Mouse (Mus musculus): ENCODE results near the gene Nelfa. TPM values are rescaled to one million over a fixed set of nuclear protein-coding genes. Genes with fewer than 3 reads are reported as not detected.
"Not testable (repeated sequence)": the region's sequence is repeated elsewhere in the genome, so short reads cannot be mapped to it uniquely, and the experiment has no call there.

Nelfa gene
- polyA plus RNA-seq (2015; fragmentation: Nextera tagmentation; extraction: Ambion mirVana) = 33.3 and 33.5 TPM in 2 replicates

DNA sequence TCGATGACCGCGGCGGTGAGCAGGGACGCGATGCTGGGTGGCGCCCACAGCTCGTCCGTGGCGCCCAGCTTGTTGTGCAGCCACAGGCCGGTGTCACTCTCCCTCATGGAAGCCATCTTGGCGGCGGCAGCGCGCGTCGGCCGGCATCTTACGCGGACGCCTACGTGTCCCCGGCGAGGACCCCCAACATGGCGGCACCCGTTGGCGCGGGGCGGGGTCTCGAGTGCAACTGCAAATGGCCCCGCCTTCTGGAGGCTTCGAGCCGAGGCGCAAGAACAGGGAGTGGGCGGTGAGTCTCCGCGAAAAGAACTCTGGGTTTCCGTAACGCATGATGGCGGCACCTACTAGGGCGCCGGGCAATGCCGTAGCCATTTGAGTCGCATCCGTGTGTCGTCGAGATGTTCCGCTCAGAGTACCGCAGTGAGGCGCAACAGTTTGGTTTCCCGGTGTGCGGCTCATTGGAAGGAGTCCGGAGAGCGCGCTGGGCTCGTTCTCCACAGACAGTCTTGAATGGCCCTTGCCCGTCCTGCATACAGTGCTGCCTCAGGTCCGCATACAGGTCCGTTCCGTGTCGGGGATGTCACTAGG lies at the start of gene Nelfa:
Nelfa (minus strand) TSS at position 294 of the 588 bp plus-strand sequence.
- Histone ChIP-seq H3K36me3 (peaks cover 53% of the 10 kb centered on the region), H3K4me1 (peaks cover 31% of the 10 kb centered on the region), H3K9me3 (peaks cover 4% of the 10 kb centered on the region), H3K9ac (peak within 1 kb of the TSS; percentile 96), H3K27ac (replicated peaks) (peak within 1 kb of the TSS; percentile 95), H3K27me3 (replicated peaks) (no peaks in the 10 kb centered on the region), H3K4me2 (peak within 1 kb of the TSS; percentile 79), H3K4me3 (peak within 1 kb of the TSS; percentile 97)
- under 1% methylated on average over 61 of the region's 61 CpGs for WGBS
- ATAC-seq (ENCODE audit: extremely low read depth, insufficient number of reproducible peaks, low FRiP score, low TSS enrichment) = peak; percentile 96

- H3K9ac ChIP-seq = peak within 1 kb of the TSS; percentile 89
- H3K27me3 ChIP-seq (replicated peaks) = peaks cover 14% of the 10 kb centered on the region
- no peaks in the 10 kb centered on the region for H3K9me3 ChIP-seq
- peak; percentile 57 for ATAC-seq (ENCODE audit: extremely low read depth, insufficient number of reproducible peaks, low FRiP score, low TSS enrichment)
- H3K36me3 ChIP-seq = 0 out of 2 replicates have a peak, but pooled peaks cover 6% of the 10 kb centered on the region
- peaks cover 10% of the 10 kb centered on the region for H3K4me1 ChIP-seq
- peak within 1 kb of the TSS; percentile 97 for H3K4me2 ChIP-seq
- under 1% methylated on average over 84 of the region's 88 CpGs for WGBS
- peak within 1 kb of the TSS; percentile 48 for H3K27ac ChIP-seq (replicated peaks)
- H3K4me3 ChIP-seq = peak within 1 kb of the TSS; percentile 89
Measured at GRCm38 (mm10) chr5:33983309-33984121, 47.3 kb upstream of the Nelfa start, which contains the start of gene Gm1673. Gene Gm1673, plus strand, starts transcription at chr5:33983433.

GRCm38 (mm10) chr5:33982731-33983259 lies 46.6 kb upstream of the Nelfa start:
- WGBS = 3% methylated on average over 26 of the region's 26 CpGs
- Histone ChIP-seq H3K4me3 (peak overlapping the region; percentile 89), H3K4me1 (peaks cover 10% of the 10 kb centered on the region), H3K4me2 (peak overlapping the region; percentile 97), H3K9ac (peak overlapping the region; percentile 89), H3K9me3 (no peaks in the 10 kb centered on the region), H3K27ac (replicated peaks) (peak overlapping the region; percentile 48), H3K27me3 (replicated peaks) (peaks cover 14% of the 10 kb centered on the region), H3K36me3 (0 out of 2 replicates have a peak, but pooled peaks cover 6% of the 10 kb centered on the region)
- ATAC-seq (ENCODE audit: extremely low read depth, insufficient number of reproducible peaks, low FRiP score, low TSS enrichment) = no peak

GRCm38 (mm10) chr5:33976267-33976666 lies 40.1 kb upstream of the Nelfa start:
- no peak overlapping the region for H3K27ac ChIP-seq (replicated peaks)
- 28% methylated on average over 3 of the region's 3 CpGs for WGBS
- no peaks in the 10 kb centered on the region for H3K27me3 ChIP-seq (replicated peaks)
- no peak overlapping the region for H3K4me3 ChIP-seq
- H3K36me3 ChIP-seq = 0 out of 2 replicates have a peak, but pooled peaks cover 4% of the 10 kb centered on the region
- H3K4me2 ChIP-seq = no peak overlapping the region
- H3K9me3 ChIP-seq = no peaks in the 10 kb centered on the region
- no peak overlapping the region for H3K9ac ChIP-seq
- no peak for ATAC-seq (ENCODE audit: extremely low read depth, insufficient number of reproducible peaks, low FRiP score, low TSS enrichment)
- no peaks in the 10 kb centered on the region for H3K4me1 ChIP-seq

GRCm38 (mm10) chr5:33974736-33975135 lies 38.5 kb upstream of the Nelfa start:
- WGBS = 62% methylated on average over 2 of the region's 2 CpGs
- ATAC-seq (ENCODE audit: extremely low read depth, insufficient number of reproducible peaks, low FRiP score, low TSS enrichment) = no peak
- Histone ChIP-seq H3K9me3 (no peaks in the 10 kb centered on the region), H3K4me1 (no peaks in the 10 kb centered on the region), H3K4me3 (no peak overlapping the region), H3K27ac (replicated peaks) (no peak overlapping the region), H3K27me3 (replicated peaks) (no peaks in the 10 kb centered on the region), H3K36me3 (0 out of 2 replicates have a peak, but pooled peaks cover 2% of the 10 kb centered on the region), H3K9ac (no peak overlapping the region), H3K4me2 (no peak overlapping the region)

DNA sequence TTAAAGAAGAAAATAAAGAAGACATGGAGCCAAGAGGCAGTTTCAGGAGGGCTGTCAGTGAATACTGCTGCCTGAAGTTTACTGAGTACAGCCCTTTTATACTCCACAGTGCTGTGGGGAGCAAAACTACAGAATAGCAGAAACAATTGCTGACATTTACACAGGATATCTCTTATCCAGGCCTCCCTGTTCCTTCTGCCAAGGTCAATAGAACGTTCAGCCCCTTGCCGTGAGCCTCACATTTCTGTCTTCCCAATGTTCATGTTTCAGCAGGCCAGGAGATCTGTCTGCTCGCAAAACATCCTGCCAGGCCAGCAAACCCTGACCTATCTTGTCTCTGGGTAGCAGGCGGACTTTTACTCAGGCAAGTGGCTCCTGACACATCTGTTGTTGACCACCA lies 23.2 kb upstream of the Nelfa start:
- Histone ChIP-seq H3K27ac (replicated peaks) (peak overlapping the region; percentile 67), H3K27me3 (replicated peaks) (no peaks in the 10 kb centered on the region), H3K9ac (no peak overlapping the region), H3K9me3 (peaks cover 16% of the 10 kb centered on the region), H3K4me2 (no peak overlapping the region), H3K4me1 (no peaks in the 10 kb centered on the region), H3K4me3 (no peak overlapping the region), H3K36me3 (no peaks in the 10 kb centered on the region)
- peak; percentile 31; the same call in 1 of the 2 replicates for ATAC-seq (ENCODE audit: extremely low read depth, insufficient number of reproducible peaks, low FRiP score, low TSS enrichment)
- 51% methylated on average over 4 of the region's 4 CpGs for WGBS

DNA sequence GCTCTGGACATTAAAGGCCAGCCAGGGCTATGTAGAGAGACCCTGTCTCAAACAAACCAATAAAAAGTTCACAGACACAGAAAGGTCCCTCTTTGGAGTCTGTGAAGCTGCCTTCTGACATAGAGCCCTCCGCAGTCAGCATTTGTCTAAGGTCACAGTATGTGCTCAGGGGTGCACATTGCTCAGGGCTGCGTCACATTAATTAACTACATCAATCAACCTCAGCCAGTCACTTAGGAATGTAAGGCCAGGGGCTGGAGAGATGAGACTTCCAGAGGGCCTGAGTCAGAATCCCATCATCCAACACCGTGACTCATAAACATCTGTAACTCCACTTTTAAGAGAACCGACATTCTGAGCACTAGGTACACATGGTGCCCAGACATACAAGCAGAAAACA lies 19.7 kb upstream of the Nelfa start:
- H3K27me3 ChIP-seq (replicated peaks) = no peaks in the 10 kb centered on the region
- no peaks in the 10 kb centered on the region for H3K4me1 ChIP-seq
- no peaks in the 10 kb centered on the region for H3K36me3 ChIP-seq
- H3K9me3 ChIP-seq = peaks cover 29% of the 10 kb centered on the region
- 73% methylated on average over 4 of the region's 4 CpGs for WGBS
- H3K4me3 ChIP-seq = no peak overlapping the region
- ATAC-seq (ENCODE audit: extremely low read depth, insufficient number of reproducible peaks, low FRiP score, low TSS enrichment) = no peak
- no peak overlapping the region for H3K4me2 ChIP-seq
- no peak overlapping the region for H3K9ac ChIP-seq
- H3K27ac ChIP-seq (replicated peaks) = no peak overlapping the region

DNA sequence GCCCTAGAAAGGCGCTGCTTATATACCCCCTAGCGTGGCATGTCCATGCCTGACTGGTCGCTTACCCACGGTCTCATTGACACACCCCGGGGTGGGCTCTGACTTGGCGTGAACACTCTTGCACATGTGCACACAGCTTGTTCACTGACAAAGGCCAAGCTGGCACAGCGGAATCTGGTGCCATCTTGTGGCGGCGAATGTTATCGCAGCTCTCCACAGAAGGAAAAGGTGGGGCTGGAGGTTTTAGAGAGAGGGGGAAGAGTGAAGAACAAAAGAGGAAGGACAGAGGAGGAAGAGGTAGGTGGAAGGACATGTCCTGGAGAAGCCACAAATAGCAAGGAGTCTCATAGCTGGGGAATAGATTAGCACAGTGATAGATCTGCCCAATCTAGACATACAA lies 18.1 kb upstream of the Nelfa start:
- Histone ChIP-seq H3K9ac (no peak overlapping the region), H3K27ac (replicated peaks) (no peak overlapping the region), H3K27me3 (replicated peaks) (no peaks in the 10 kb centered on the region), H3K4me1 (no peaks in the 10 kb centered on the region), H3K4me3 (peak overlapping the region; percentile 4; the same call in 1 of the 2 replicates), H3K4me2 (no peak overlapping the region), H3K9me3 (peaks cover 29% of the 10 kb centered on the region), H3K36me3 (no peaks in the 10 kb centered on the region)
- 39% methylated on average over 10 of the region's 10 CpGs for WGBS
- ATAC-seq (ENCODE audit: extremely low read depth, insufficient number of reproducible peaks, low FRiP score, low TSS enrichment) = no peak

GRCm38 (mm10) chr5:33953471-33954185 lies 17.4 kb upstream of the Nelfa start:
- H3K9ac ChIP-seq = no peak overlapping the region

GRCm38 (mm10) chr5:33948314-33948713 lies 12.1 kb upstream of the Nelfa start:
- Histone ChIP-seq H3K36me3 (no peaks in the 10 kb centered on the region), H3K4me1 (no peaks in the 10 kb centered on the region), H3K4me2 (no peak overlapping the region), H3K27ac (replicated peaks) (no peak overlapping the region), H3K9me3 (peaks cover 27% of the 10 kb centered on the region), H3K4me3 (no peak overlapping the region), H3K9ac (no peak overlapping the region), H3K27me3 (replicated peaks) (no peaks in the 10 kb centered on the region)
- WGBS = 87% methylated on average over 4 of the region's 4 CpGs
- ATAC-seq (ENCODE audit: extremely low read depth, insufficient number of reproducible peaks, low FRiP score, low TSS enrichment) = no peak

More at GRCm38 (mm10) chr5:33953471-33954185, 17.4 kb upstream of the Nelfa start:
- Histone ChIP-seq H3K4me2 (no peak overlapping the region), H3K36me3 (no peaks in the 10 kb centered on the region), H3K4me3 (no peak overlapping the region), H3K9me3 (peaks cover 28% of the 10 kb centered on the region), H3K4me1 (no peaks in the 10 kb centered on the region), H3K27ac (replicated peaks) (no peak overlapping the region), H3K27me3 (replicated peaks) (no peaks in the 10 kb centered on the region)
- 81% methylated on average over 16 of the region's 17 CpGs for WGBS
- ATAC-seq (ENCODE audit: extremely low read depth, insufficient number of reproducible peaks, low FRiP score, low TSS enrichment) = no peak

DNA sequence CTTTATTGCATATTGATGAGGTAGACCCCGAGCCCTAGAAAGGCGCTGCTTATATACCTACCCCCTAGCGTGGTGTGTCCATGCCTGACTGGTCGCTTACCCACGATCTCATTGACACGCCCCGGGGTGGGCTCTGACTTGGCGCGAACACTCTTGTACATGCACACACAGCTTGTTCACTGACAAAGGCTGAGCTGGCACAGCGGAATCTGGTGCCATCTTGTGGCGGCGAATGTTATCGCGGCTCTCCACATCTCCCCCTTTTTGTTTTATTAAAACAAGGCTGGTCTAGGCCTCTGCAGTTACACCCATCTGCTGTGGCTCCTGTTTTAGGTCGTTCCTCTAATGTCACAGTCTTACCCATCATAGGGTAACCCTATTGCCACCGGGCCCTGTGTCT lies 10.8 kb upstream of the Nelfa start:
- not testable (repeated sequence) for H3K36me3 ChIP-seq; H3K4me3 ChIP-seq; H3K27me3 ChIP-seq (replicated peaks); H3K27ac ChIP-seq (replicated peaks); H3K4me2 ChIP-seq; ATAC-seq (ENCODE audit: extremely low read depth, insufficient number of reproducible peaks, low FRiP score, low TSS enrichment); H3K9ac ChIP-seq; H3K4me1 ChIP-seq
- peaks cover 27% of the 10 kb centered on the region for H3K9me3 ChIP-seq
- 81% methylated on average over 16 of the region's 16 CpGs for WGBS

All from heart, embryonic 13.5 days (tissue).